Mouse (Mus musculus) cerebellum, adult (tissue): ENCODE results near the gene Gm21170.
"Not testable (repeated sequence)": the region's sequence is repeated elsewhere in the genome, so short reads cannot be mapped to it uniquely, and the experiment has no call there.

Experiments
- ATAC-seq: cut with Nextera tagmentation; 2 replicates; pipeline ENCODE4 v1.9.2; 2017; ENCODE audit warnings: mild to moderate bottlenecking, moderate library complexity, mixed read lengths; ENCODE audit not compliant: insufficient number of reproducible peaks, low FRiP score, low TSS enrichment

Gm21170 gene

GRCm38 (mm10) chrY:47690998-47691397 is at the start of gene Gm21170:
TSS of gene Gm21170 (minus strand) at chrY:47691098.
- ATAC-seq, result not testable (repeated sequence)
